In genomic region chr5:74173162-74173844, GRCm38 (mm10) we compare ENCODE assay signal across 7 mouse cellular contexts. TPM values are rescaled to one million over a fixed set of nuclear protein-coding genes. Genes with fewer than 3 reads are reported as not detected.
A peak's percentile ranks its signal among the peaks of the same experiment; 100 is the strongest.
DNase-seq lines count a peak whose midpoint lies in the region; ATAC-seq and TF ChIP-seq lines count a peak whose summit lies in the region.

No protein-coding gene starts in this region.

- peaks cover 34% of the 10 kb centered on the region for H3K4me1 ChIP-seq in lung, embryonic 16.5 days (replicated peaks; ENCODE audit: control insufficient read depth, insufficient read depth, low read length)
- peaks cover 21% of the 10 kb centered on the region for H3K4me1 ChIP-seq in forebrain, embryonic 16.5 days (replicated peaks; ENCODE audit: control insufficient read depth, insufficient read depth, low read length)
- H3K4me1 ChIP-seq in hindbrain, embryonic 15.5 days (replicated peaks), result peaks cover 22% of the 10 kb centered on the region
- H3K4me1 ChIP-seq in stomach, postnatal 0 days (replicated peaks; ENCODE audit: control insufficient read depth, insufficient read depth), result peaks cover 5% of the 10 kb centered on the region; the same call in 1 of the 2 replicates

- H3K36me3 ChIP-seq in lung, embryonic 16.5 days (ENCODE audit: control insufficient read depth, insufficient read depth, low read length), result no peaks in the 10 kb centered on the region
- no peaks in the 10 kb centered on the region for H3K36me3 ChIP-seq in forebrain, embryonic 16.5 days (ENCODE audit: control insufficient read depth, insufficient read depth)
- H3K36me3 ChIP-seq in hindbrain, embryonic 15.5 days, result no peaks in the 10 kb centered on the region
- no peaks in the 10 kb centered on the region for H3K36me3 ChIP-seq in stomach, postnatal 0 days (ENCODE audit: control insufficient read depth, insufficient read depth, low read length)

- no peak overlapping the region for H3K4me3 ChIP-seq in lung, embryonic 16.5 days (ENCODE audit: low read length)
- H3K4me3 ChIP-seq in forebrain, embryonic 16.5 days (replicated peaks; ENCODE audit: low read length), result no peak overlapping the region
- no peak overlapping the region for H3K4me3 ChIP-seq in hindbrain, embryonic 15.5 days
- no peak overlapping the region for H3K4me3 ChIP-seq in stomach, postnatal 0 days (ENCODE audit: low read depth, low read length)

- WGBS in lung, embryonic 16.5 days, result 57% methylated on average over 18 of the region's 18 CpGs
- WGBS in forebrain, embryonic 16.5 days, result 38% methylated on average over 18 of the region's 18 CpGs
- 72% methylated on average over 18 of the region's 18 CpGs for WGBS in hindbrain, embryonic 15.5 days
- 44% methylated on average over 18 of the region's 18 CpGs for WGBS in stomach, postnatal 0 days

- no peak overlapping the region for H3K9ac ChIP-seq in lung, embryonic 16.5 days (ENCODE audit: low read length)
- H3K9ac ChIP-seq in forebrain, embryonic 16.5 days (replicated peaks; ENCODE audit: low read depth, low read length), result no peak overlapping the region
- no peak overlapping the region for H3K9ac ChIP-seq in hindbrain, embryonic 15.5 days
- no peak overlapping the region for H3K9ac ChIP-seq in stomach, postnatal 0 days (ENCODE audit: low read length)

- H3K27me3 ChIP-seq in lung, embryonic 16.5 days (ENCODE audit: control insufficient read depth, insufficient read depth, low read depth, low read length), result no peaks in the 10 kb centered on the region
- no peaks in the 10 kb centered on the region for H3K27me3 ChIP-seq in forebrain, embryonic 16.5 days (replicated peaks; ENCODE audit: control insufficient read depth, insufficient read depth, low read length)
- H3K27me3 ChIP-seq in hindbrain, embryonic 15.5 days, result no peaks in the 10 kb centered on the region
- no peaks in the 10 kb centered on the region for H3K27me3 ChIP-seq in stomach, postnatal 0 days (ENCODE audit: control insufficient read depth, insufficient read depth, low read length)

- H3K27ac ChIP-seq in lung, embryonic 16.5 days (ENCODE audit: low read length), result peak overlapping the region; percentile 84
- peak overlapping the region; percentile 65 for H3K27ac ChIP-seq in forebrain, embryonic 16.5 days (ENCODE audit: low read length)
- 0 out of 2 replicates have a peak overlapping the region, but pooled peaks have one; percentile 7 for H3K27ac ChIP-seq in hindbrain, embryonic 15.5 days (replicated peaks)
- peak overlapping the region; percentile 65 for H3K27ac ChIP-seq in stomach, postnatal 0 days (replicated peaks)

- no peak for DNase-seq in lung, postnatal 14 days
- no peak for DNase-seq in stomach, postnatal 0 days (ENCODE audit: low spot score)
- DNase-seq in cerebellum, adult 11 months, result no peak

- TF ChIP-seq EP300 in stomach, postnatal 0 days (optimal IDR thresholded peaks at IDR 0.05), result no peak

- peak; percentile 53 for ATAC-seq in lung, embryonic 16.5 days (ENCODE audit: low read depth)
- ATAC-seq in forebrain, embryonic 16.5 days, result peak; percentile 76
- ATAC-seq in hindbrain, embryonic 15.5 days (ENCODE audit: low FRiP score, low read depth), result 0 out of 2 replicates have a peak, but pooled peaks have one; percentile 40
- ATAC-seq in stomach, postnatal 0 days (ENCODE audit: low FRiP score, low TSS enrichment), result peak; percentile 25; the same call in 1 of the 2 replicates
- ATAC-seq in megakaryocyte progenitor cell, adult 5-6 weeks (replicated peaks; ENCODE audit: poor library complexity), result no peak

- no peaks in the 10 kb centered on the region for H3K9me3 ChIP-seq in lung, embryonic 16.5 days (ENCODE audit: control insufficient read depth, low read length)
- H3K9me3 ChIP-seq in forebrain, embryonic 16.5 days (ENCODE audit: control insufficient read depth, low read length), result no peaks in the 10 kb centered on the region
- no peaks in the 10 kb centered on the region for H3K9me3 ChIP-seq in hindbrain, embryonic 15.5 days
- H3K9me3 ChIP-seq in stomach, postnatal 0 days (ENCODE audit: control insufficient read depth, low read length), result no peaks in the 10 kb centered on the region

- TF ChIP-seq CTCF in stomach, postnatal 0 days (IDR thresholded peaks at IDR 0.05; ENCODE audit: low read depth), result no peak

- H3K4me2 ChIP-seq in lung, embryonic 16.5 days (ENCODE audit: low read depth, low read length), result no peak overlapping the region
- peak overlapping the region; percentile 26 for H3K4me2 ChIP-seq in forebrain, embryonic 16.5 days (ENCODE audit: low read length)
- no peak overlapping the region for H3K4me2 ChIP-seq in hindbrain, embryonic 15.5 days
- H3K4me2 ChIP-seq in stomach, postnatal 0 days (replicated peaks; ENCODE audit: low read depth), result peak overlapping the region; percentile 6; the same call in 1 of the 2 replicates

RNA-seq across cellular contexts. Expression of gene Rasl11b, which starts 21.8 kb away (rescaled TPM):
- polyA plus RNA-seq in lung, embryonic 16.5 days (2015; fragmentation: Nextera tagmentation; extraction: Ambion mirVana), result 182 and 188 TPM in 2 replicates
- 31.2 and 41.5 TPM in 2 replicates for polyA plus RNA-seq in forebrain, embryonic 16.5 days (2015; fragmentation: Nextera tagmentation; extraction: Ambion mirVana)
- 17.8 and 20.0 TPM in 2 replicates for polyA plus RNA-seq in hindbrain, embryonic 15.5 days (2015; fragmentation: Nextera tagmentation; extraction: Ambion mirVana)
- 33.6 and 45.0 TPM in 2 replicates for polyA plus RNA-seq in stomach, postnatal 0 days (2015; fragmentation: Nextera tagmentation; extraction: Ambion mirVana)
- 0.12 and 0.68 TPM in 2 replicates for total RNA-seq in megakaryocyte progenitor cell, adult 5-6 weeks (2015)
- total RNA-seq in megakaryocyte progenitor cell, adult 5-6 weeks (2017), result 0.47 and 0.54 TPM in 2 replicates

Comparison
In these comparisons a context has a peak if more than half of its experiments do, and no peak if none do; other contexts are left out.
1. H3K27ac ChIP-seq: peak in every context shown above with its lines; median percentile 84 in lung, embryonic 16.5 days; 65 in forebrain, embryonic 16.5 days; 65 in stomach, postnatal 0 days; 7 in hindbrain, embryonic 15.5 days.
2. H3K4me2 ChIP-seq: peak in forebrain, embryonic 16.5 days (single experiment) and stomach, postnatal 0 days (single experiment); none in lung, embryonic 16.5 days (single experiment) and hindbrain, embryonic 15.5 days (single experiment).